Mouse (Mus musculus): Measurements from ENCODE around the gene Rec114. TPM values are rescaled to one million over a fixed set of nuclear protein-coding genes. Genes with fewer than 3 reads are reported as not detected.

Rec114 gene
- total and polyA plus RNA-seq, 2 experiments from 2014 or later = 2.0 to 6.7 TPM

GRCm38 (mm10) chr9:58747328-58747755 lies 3.6 kb upstream of the Rec114 start:
- Histone ChIP-seq H3K36me3 (ENCODE audit: insufficient read depth, low read length) (no peaks in the 10 kb centered on the region), H3K27me3 (ENCODE audit: insufficient read depth, low read length) (no peaks in the 10 kb centered on the region), H3K9ac (replicated peaks; ENCODE audit: low read length) (no peak overlapping the region), H3K9me3 (ENCODE audit: low read length) (no peaks in the 10 kb centered on the region), H3K4me2 (ENCODE audit: low read depth, low read length) (0 out of 2 replicates have a peak overlapping the region, but pooled peaks have one; percentile 3), H3K27ac (no peak overlapping the region), H3K4me1 (ENCODE audit: insufficient read depth, low read length) (peaks cover 5% of the 10 kb centered on the region; the same call in 1 of the 2 replicates), H3K4me3 (ENCODE audit: low read length) (no peak overlapping the region)
- DNase-seq (ENCODE audit: low spot score) (peak; percentile 49), ATAC-seq (peak; percentile 55; the same call in 1 of the 2 replicates)
- 25% methylated on average over 6 of the region's 6 CpGs for WGBS
- no peak for TF ChIP-seq CTCF (IDR thresholded peaks at IDR 0.05; ENCODE audit: low read depth)

- no peaks in the 10 kb centered on the region for H3K27me3 ChIP-seq (ENCODE audit: insufficient read depth, low read length)
Observed at GRCm38 (mm10) chr9:58742692-58743091, 1.1 kb downstream of the Rec114 start.

GRCm38 (mm10) chr9:58741369-58741768 lies 2.4 kb downstream of the Rec114 start:
- DNase-seq (ENCODE audit: low spot score) (no peak), ATAC-seq (no peak)
- no peaks in the 10 kb centered on the region for H3K36me3 ChIP-seq (ENCODE audit: insufficient read depth, low read length)
- H3K4me2 ChIP-seq (ENCODE audit: low read depth, low read length) = no peak overlapping the region
- H3K27ac ChIP-seq = no peak overlapping the region
- H3K4me1 ChIP-seq (ENCODE audit: insufficient read depth, low read length) = no peaks in the 10 kb centered on the region
- H3K27me3 ChIP-seq (ENCODE audit: insufficient read depth, low read length) = no peaks in the 10 kb centered on the region
- TF ChIP-seq CTCF (IDR thresholded peaks at IDR 0.05; ENCODE audit: low read depth) = no peak
- no peak overlapping the region for H3K4me3 ChIP-seq (ENCODE audit: low read length)
- H3K9me3 ChIP-seq (ENCODE audit: low read length) = no peaks in the 10 kb centered on the region
- WGBS = 82% methylated on average over 20 of the region's 20 CpGs
- H3K9ac ChIP-seq (replicated peaks; ENCODE audit: low read length) = no peak overlapping the region

More at GRCm38 (mm10) chr9:58742692-58743091, 1.1 kb downstream of the Rec114 start:
- Histone ChIP-seq H3K27ac (no peak overlapping the region), H3K9ac (replicated peaks; ENCODE audit: low read length) (no peak overlapping the region), H3K4me2 (ENCODE audit: low read depth, low read length) (no peak overlapping the region), H3K9me3 (ENCODE audit: low read length) (no peaks in the 10 kb centered on the region), H3K36me3 (ENCODE audit: insufficient read depth, low read length) (no peaks in the 10 kb centered on the region), H3K4me3 (ENCODE audit: low read length) (no peak overlapping the region), H3K4me1 (ENCODE audit: insufficient read depth, low read length) (peaks cover 5% of the 10 kb centered on the region; the same call in 1 of the 2 replicates)
- ATAC-seq (no peak), DNase-seq (ENCODE audit: low spot score) (no peak)
- 98% methylated on average over 2 of the region's 2 CpGs for WGBS
- TF ChIP-seq CTCF (IDR thresholded peaks at IDR 0.05; ENCODE audit: low read depth) = no peak

- no peaks in the 10 kb centered on the region for H3K4me1 ChIP-seq (ENCODE audit: insufficient read depth, low read length)
- no peaks in the 10 kb centered on the region for H3K36me3 ChIP-seq (ENCODE audit: insufficient read depth, low read length)
- no peak for TF ChIP-seq CTCF (IDR thresholded peaks at IDR 0.05; ENCODE audit: low read depth)
- no peak overlapping the region for H3K4me2 ChIP-seq (ENCODE audit: low read depth, low read length)
- no peak overlapping the region for H3K27ac ChIP-seq
- no peak for DNase-seq (ENCODE audit: low spot score)
- ATAC-seq = no peak
- H3K27me3 ChIP-seq (ENCODE audit: insufficient read depth, low read length) = no peaks in the 10 kb centered on the region
- H3K9ac ChIP-seq (replicated peaks; ENCODE audit: low read length) = no peak overlapping the region
- H3K4me3 ChIP-seq (ENCODE audit: low read length) = no peak overlapping the region
- no peaks in the 10 kb centered on the region for H3K9me3 ChIP-seq (ENCODE audit: low read length)
- 74% methylated on average over 9 of the region's 9 CpGs for WGBS
Observed at GRCm38 (mm10) chr9:58739791-58740190, 4.0 kb downstream of the Rec114 start.

DNA sequence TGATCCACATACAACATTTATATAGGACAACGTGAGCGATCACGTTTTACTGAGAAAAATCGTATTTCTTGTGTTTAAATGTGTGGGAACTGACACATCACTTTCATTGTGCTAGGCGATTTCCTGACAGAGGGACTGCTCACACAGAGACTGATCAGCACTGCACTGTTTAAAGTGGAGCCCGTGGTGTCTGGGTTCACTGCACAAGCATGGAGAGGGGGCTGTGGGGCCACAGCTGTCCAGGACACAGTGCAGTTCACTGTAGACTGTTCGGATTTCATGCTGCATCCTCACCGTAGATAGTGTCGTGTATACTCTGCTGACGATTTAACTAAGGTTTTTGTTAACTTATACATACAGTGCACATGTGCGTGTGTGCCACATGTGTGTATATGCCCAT lies 20.6 kb downstream of the Rec114 start:
- H3K4me2 ChIP-seq (ENCODE audit: low read depth, low read length) = no peak overlapping the region
- WGBS = 83% methylated on average over 11 of the region's 11 CpGs
- TF ChIP-seq CTCF (IDR thresholded peaks at IDR 0.05; ENCODE audit: low read depth) = no peak
- no peaks in the 10 kb centered on the region for H3K27me3 ChIP-seq (ENCODE audit: insufficient read depth, low read length)
- DNase-seq (ENCODE audit: low spot score) (no peak), ATAC-seq (no peak)
- no peaks in the 10 kb centered on the region for H3K4me1 ChIP-seq (ENCODE audit: insufficient read depth, low read length)
- no peak overlapping the region for H3K27ac ChIP-seq
- no peaks in the 10 kb centered on the region for H3K36me3 ChIP-seq (ENCODE audit: insufficient read depth, low read length)
- no peaks in the 10 kb centered on the region for H3K9me3 ChIP-seq (ENCODE audit: low read length)
- H3K9ac ChIP-seq (replicated peaks; ENCODE audit: low read length) = no peak overlapping the region
- no peak overlapping the region for H3K4me3 ChIP-seq (ENCODE audit: low read length)

GRCm38 (mm10) chr9:58722151-58722550 lies 21.6 kb downstream of the Rec114 start:
- TF ChIP-seq CTCF (IDR thresholded peaks at IDR 0.05; ENCODE audit: low read depth) = no peak
- Histone ChIP-seq H3K4me1 (ENCODE audit: insufficient read depth, low read length) (no peaks in the 10 kb centered on the region), H3K27me3 (ENCODE audit: insufficient read depth, low read length) (no peaks in the 10 kb centered on the region), H3K36me3 (ENCODE audit: insufficient read depth, low read length) (no peaks in the 10 kb centered on the region), H3K27ac (no peak overlapping the region), H3K9ac (replicated peaks; ENCODE audit: low read length) (no peak overlapping the region), H3K4me2 (ENCODE audit: low read depth, low read length) (no peak overlapping the region), H3K4me3 (ENCODE audit: low read length) (no peak overlapping the region), H3K9me3 (ENCODE audit: low read length) (no peaks in the 10 kb centered on the region)
- WGBS = 78% methylated on average over 5 of the region's 5 CpGs
- DNase-seq (ENCODE audit: low spot score) = no peak
- no peak for ATAC-seq

DNA sequence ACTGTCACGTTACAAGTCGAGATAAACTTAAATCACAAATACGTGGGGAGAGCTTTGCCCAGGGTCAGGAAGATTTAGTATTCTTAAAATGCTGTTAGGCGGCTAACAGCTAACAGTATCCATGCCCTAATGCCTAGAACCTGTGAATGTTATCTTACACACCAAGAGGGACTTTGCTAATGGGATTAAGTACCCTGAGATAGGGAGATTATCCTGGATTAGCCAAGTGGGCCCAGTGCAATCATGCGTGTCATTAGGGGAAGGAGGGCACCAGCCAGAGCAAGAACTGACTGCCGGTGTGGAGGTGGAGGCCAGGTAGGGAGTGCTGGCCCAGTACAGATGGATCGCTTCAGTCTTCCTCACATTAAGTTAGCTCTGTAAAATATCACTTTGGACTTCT lies 22.7 kb downstream of the Rec114 start:
- no peak for DNase-seq (ENCODE audit: low spot score)
- WGBS = 78% methylated on average over 7 of the region's 7 CpGs
- no peak for ATAC-seq

More for the DNA sequence above, 22.7 kb downstream of the Rec114 start:
- TF ChIP-seq CTCF (IDR thresholded peaks at IDR 0.05; ENCODE audit: low read depth) = no peak
- Histone ChIP-seq H3K4me2 (ENCODE audit: low read depth, low read length) (no peak overlapping the region), H3K4me3 (ENCODE audit: low read length) (no peak overlapping the region), H3K27me3 (ENCODE audit: insufficient read depth, low read length) (no peaks in the 10 kb centered on the region), H3K4me1 (ENCODE audit: insufficient read depth, low read length) (no peaks in the 10 kb centered on the region), H3K27ac (no peak overlapping the region), H3K9me3 (ENCODE audit: low read length) (no peaks in the 10 kb centered on the region), H3K9ac (replicated peaks; ENCODE audit: low read length) (no peak overlapping the region), H3K36me3 (ENCODE audit: insufficient read depth, low read length) (no peaks in the 10 kb centered on the region)
